Mouse (Mus musculus): Measurements from ENCODE around the gene Kcnip2.
A peak's percentile ranks its signal among the peaks of the same experiment; 100 is the strongest.

DNA sequence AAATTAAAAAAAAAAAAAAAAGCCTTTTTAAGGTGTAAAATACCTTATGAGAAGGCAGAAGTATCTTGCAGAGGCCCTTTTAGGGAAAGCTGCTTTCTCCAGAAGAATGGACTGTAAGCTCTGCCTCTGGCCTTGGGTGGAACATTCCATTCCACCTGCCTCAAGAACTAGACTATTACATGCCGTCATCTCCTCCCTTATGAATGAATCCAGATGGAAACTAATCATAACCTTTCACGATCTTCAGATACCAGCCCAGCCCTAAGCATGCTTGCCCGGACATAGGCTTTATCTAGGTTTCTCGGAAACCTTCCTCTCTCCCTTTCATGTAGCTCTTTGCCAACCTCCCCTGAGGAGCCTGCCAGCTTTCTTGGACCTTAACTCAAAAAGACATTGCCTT, 27.5 kb downstream of the Kcnip2 start:
- TF ChIP-seq CTCF (IDR thresholded peaks at IDR 0.05) = no peak
- peak; percentile 25; the same call in 1 of the 2 replicates for TF ChIP-seq EP300 (IDR thresholded peaks at IDR 0.05)
